Mouse (Mus musculus): ENCODE data around the gene Itsn2.
"Not testable (repeated sequence)": the region's sequence is repeated elsewhere in the genome, so short reads cannot be mapped to it uniquely, and the experiment has no call there.

Itsn2 gene

GRCm38 (mm10) chr12:4592541-4593165 is at the start of gene Itsn2, which contains the start of gene Gm3625:
Gene Itsn2, plus strand, starts transcription at chr12:4592638.
Gene Gm3625, minus strand, starts transcription at chr12:4592927.
- DNase-seq (ENCODE audit: low spot score) = peak; percentile 79

GRCm38 (mm10) chr12:4544400-4544919 is 48.0 kb upstream of the Itsn2 start:
- no peak for DNase-seq (ENCODE audit: low spot score)

GRCm38 (mm10) chr12:4545425-4545824 is 47.0 kb upstream of the Itsn2 start:
- no peak for DNase-seq (ENCODE audit: low spot score)

- DNase-seq (ENCODE audit: low spot score) = peak; percentile 19
Measured at GRCm38 (mm10) chr12:4546491-4546890, 45.9 kb upstream of the Itsn2 start.

- no peak for DNase-seq (ENCODE audit: low spot score)
Measured at GRCm38 (mm10) chr12:4547557-4547956, 44.9 kb upstream of the Itsn2 start.

- DNase-seq (ENCODE audit: low spot score) = peak; percentile 69
Measured at GRCm38 (mm10) chr12:4548053-4549013, 44.1 kb upstream of the Itsn2 start.

- DNase-seq (ENCODE audit: low spot score) = not testable (repeated sequence)
Measured at GRCm38 (mm10) chr12:4553704-4554103, 38.7 kb upstream of the Itsn2 start.

- no peak for DNase-seq (ENCODE audit: low spot score)
Measured at GRCm38 (mm10) chr12:4555451-4555850, 37.0 kb upstream of the Itsn2 start.

- no peak for DNase-seq (ENCODE audit: low spot score)
Measured at GRCm38 (mm10) chr12:4556891-4557290, 35.5 kb upstream of the Itsn2 start.

GRCm38 (mm10) chr12:4557436-4557835 is 35.0 kb upstream of the Itsn2 start:
- DNase-seq (ENCODE audit: low spot score) = no peak

GRCm38 (mm10) chr12:4558013-4558412 is 34.4 kb upstream of the Itsn2 start:
- no peak for DNase-seq (ENCODE audit: low spot score)

- DNase-seq (ENCODE audit: low spot score) = no peak
Measured at GRCm38 (mm10) chr12:4558475-4559279, 33.8 kb upstream of the Itsn2 start.

GRCm38 (mm10) chr12:4571864-4572263 is 20.6 kb upstream of the Itsn2 start:
- no peak for DNase-seq (ENCODE audit: low spot score)

- no peak for DNase-seq (ENCODE audit: low spot score)
Measured at GRCm38 (mm10) chr12:4574065-4574464, 18.4 kb upstream of the Itsn2 start.

- no peak for DNase-seq (ENCODE audit: low spot score)
Measured at GRCm38 (mm10) chr12:4582326-4582725, 10.1 kb upstream of the Itsn2 start.

- no peak for DNase-seq (ENCODE audit: low spot score)
Measured at GRCm38 (mm10) chr12:4587846-4588245, 4.6 kb upstream of the Itsn2 start.

- peak; percentile 30 for DNase-seq (ENCODE audit: low spot score)
Measured at GRCm38 (mm10) chr12:4588603-4589002, 3.8 kb upstream of the Itsn2 start.

- no peak for DNase-seq (ENCODE audit: low spot score)
Measured at GRCm38 (mm10) chr12:4592025-4592424, 413 bp upstream of the Itsn2 start.

GRCm38 (mm10) chr12:4593166-4593929 is 910 bp downstream of the Itsn2 start:
- peak; percentile 61 for DNase-seq (ENCODE audit: low spot score)

- DNase-seq (ENCODE audit: low spot score) = no peak
Measured at GRCm38 (mm10) chr12:4593930-4594391, 1.5 kb downstream of the Itsn2 start.

GRCm38 (mm10) chr12:4595055-4595454 is 2.6 kb downstream of the Itsn2 start:
- no peak for DNase-seq (ENCODE audit: low spot score)

Data from ovary, postnatal 36 days (tissue).